Mouse (Mus musculus): ENCODE results near the gene Adamts17. TPM values are rescaled to one million over a fixed set of nuclear protein-coding genes. Genes with fewer than 3 reads are reported as not detected.

The Adamts17 gene
- 13.2 and 14.8 TPM in 2 replicates for polyA plus RNA-seq (2015; fragmentation: Nextera tagmentation; extraction: Ambion mirVana)

- Histone ChIP-seq H3K9me3 (no peaks in the 10 kb centered on the region), H3K4me3 (peak within 1 kb of the TSS; percentile 67), H3K4me1 (peaks cover 44% of the 10 kb centered on the region), H3K27me3 (peaks cover 10% of the 10 kb centered on the region), H3K4me2 (peak within 1 kb of the TSS; percentile 99), H3K36me3 (no peaks in the 10 kb centered on the region), H3K9ac (peak within 1 kb of the TSS; percentile 79), H3K27ac (peak within 1 kb of the TSS; percentile 70)
- WGBS: under 1% methylated on average over 30 of the region's 30 CpGs
- ATAC-seq (ENCODE audit: insufficient number of reproducible peaks, insufficient read depth, low FRiP score, low TSS enrichment, low read depth): peak; percentile 90
Observed at GRCm38 (mm10) chr7:66839463-66840007, at the start of gene Adamts17. Gene Adamts17 (plus strand): TSS chr7:66839735.

DNA sequence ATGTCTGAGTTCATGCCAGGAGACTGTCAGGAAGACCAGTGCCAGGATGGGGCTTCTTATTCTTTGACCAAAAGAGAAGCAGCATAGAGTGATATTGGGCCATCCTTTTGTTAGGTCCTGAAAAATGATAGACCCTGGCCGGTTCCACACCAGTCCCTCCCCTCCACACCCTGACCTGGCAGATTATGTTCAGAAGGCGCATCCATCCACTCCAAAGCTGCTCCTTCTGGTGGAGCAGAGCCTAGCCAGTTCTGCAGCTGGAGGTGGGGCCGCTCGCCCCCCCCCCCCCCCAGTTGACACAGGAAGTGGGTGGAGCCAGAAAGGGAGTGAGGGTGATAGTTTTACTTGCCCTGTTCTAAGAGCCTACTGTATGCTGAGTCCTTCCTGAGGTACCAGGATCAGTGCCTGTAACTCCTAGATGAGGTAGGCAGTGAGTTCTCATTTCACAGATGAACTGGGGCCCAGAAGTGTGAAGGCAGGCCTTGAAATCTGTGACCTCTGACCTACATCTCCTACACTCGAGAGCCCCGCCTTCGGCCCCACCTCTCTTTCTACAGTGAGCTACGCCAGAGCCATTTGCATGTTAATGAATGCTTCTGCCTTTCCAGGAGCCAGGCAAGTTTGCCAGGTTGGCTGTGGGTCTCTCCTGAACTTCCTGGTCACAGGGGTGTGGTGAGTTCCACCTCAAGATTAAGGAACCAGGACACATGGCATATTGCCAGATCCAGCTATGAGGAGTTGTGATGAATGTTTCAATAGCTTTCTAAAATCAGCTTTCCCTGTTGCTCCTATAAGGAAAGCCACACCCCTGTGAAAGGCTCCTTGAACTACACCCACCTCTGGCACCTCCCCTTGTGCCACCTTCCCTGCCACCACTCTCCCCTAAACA is 49.4 kb upstream of the Adamts17 start:
- 0 out of 2 replicates have a peak, but pooled peaks have one; percentile 32 for ATAC-seq (ENCODE audit: insufficient number of reproducible peaks, insufficient read depth, low FRiP score, low TSS enrichment, low read depth)
- no peak overlapping the region for H3K9ac ChIP-seq
- H3K27me3 ChIP-seq: no peaks in the 10 kb centered on the region
- H3K4me1 ChIP-seq: peaks cover 22% of the 10 kb centered on the region
- H3K4me3 ChIP-seq: no peak overlapping the region
- H3K36me3 ChIP-seq: no peaks in the 10 kb centered on the region
- WGBS: 25% methylated on average over 8 of the region's 8 CpGs
- no peaks in the 10 kb centered on the region for H3K9me3 ChIP-seq
- no peak overlapping the region for H3K4me2 ChIP-seq
- no peak overlapping the region for H3K27ac ChIP-seq

GRCm38 (mm10) chr7:66791022-66791421 is 48.5 kb upstream of the Adamts17 start:
- H3K4me3 ChIP-seq: no peak overlapping the region
- H3K4me2 ChIP-seq: no peak overlapping the region
- no peaks in the 10 kb centered on the region for H3K9me3 ChIP-seq
- no peak overlapping the region for H3K9ac ChIP-seq
- no peak overlapping the region for H3K27ac ChIP-seq
- H3K4me1 ChIP-seq: peaks cover 20% of the 10 kb centered on the region
- 95% methylated on average over 3 of the region's 3 CpGs for WGBS
- H3K27me3 ChIP-seq: no peaks in the 10 kb centered on the region
- no peak for ATAC-seq (ENCODE audit: insufficient number of reproducible peaks, insufficient read depth, low FRiP score, low TSS enrichment, low read depth)
- H3K36me3 ChIP-seq: no peaks in the 10 kb centered on the region

DNA sequence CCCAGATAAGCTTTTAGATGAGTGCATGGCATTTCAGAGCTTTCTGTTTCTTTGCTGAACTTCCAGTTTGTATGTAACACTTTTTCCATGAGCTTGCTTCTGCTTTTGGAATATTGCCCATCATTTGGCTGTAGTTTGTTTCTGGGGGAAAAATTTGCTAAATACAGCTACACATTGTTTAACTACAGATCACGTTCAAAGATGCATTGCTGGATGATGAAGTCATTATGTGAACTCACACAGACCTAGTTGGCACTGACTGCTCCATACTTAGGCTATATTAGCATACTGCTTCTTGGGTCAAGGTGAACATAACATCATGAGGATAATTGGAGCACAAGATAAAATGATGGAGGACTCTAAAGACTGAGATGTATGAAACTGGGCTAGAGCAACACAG is 42.6 kb upstream of the Adamts17 start:
- no peak for ATAC-seq (ENCODE audit: insufficient number of reproducible peaks, insufficient read depth, low FRiP score, low TSS enrichment, low read depth)

GRCm38 (mm10) chr7:66797345-66797744 is 42.2 kb upstream of the Adamts17 start:
- H3K9me3 ChIP-seq: no peaks in the 10 kb centered on the region
- H3K36me3 ChIP-seq: no peaks in the 10 kb centered on the region
- ATAC-seq (ENCODE audit: insufficient number of reproducible peaks, insufficient read depth, low FRiP score, low TSS enrichment, low read depth): no peak
- peaks cover 21% of the 10 kb centered on the region for H3K4me1 ChIP-seq
- no peak overlapping the region for H3K4me2 ChIP-seq
- no peaks in the 10 kb centered on the region for H3K27me3 ChIP-seq
- no peak overlapping the region for H3K4me3 ChIP-seq
- H3K27ac ChIP-seq: no peak overlapping the region
- whole genome bisulfite sequencing: 84% methylated on average over 1 of the region's 1 CpGs
- H3K9ac ChIP-seq: no peak overlapping the region

More for the DNA sequence above, 42.6 kb upstream of the Adamts17 start:
- no peak overlapping the region for H3K9ac ChIP-seq
- no peaks in the 10 kb centered on the region for H3K27me3 ChIP-seq
- 33% methylated on average over 1 of the region's 1 CpGs for WGBS
- no peak overlapping the region for H3K4me2 ChIP-seq
- H3K4me1 ChIP-seq: peaks cover 21% of the 10 kb centered on the region
- H3K4me3 ChIP-seq: no peak overlapping the region
- peak overlapping the region; percentile 55; the same call in 1 of the 2 replicates for H3K27ac ChIP-seq
- H3K9me3 ChIP-seq: no peaks in the 10 kb centered on the region
- no peaks in the 10 kb centered on the region for H3K36me3 ChIP-seq

DNA sequence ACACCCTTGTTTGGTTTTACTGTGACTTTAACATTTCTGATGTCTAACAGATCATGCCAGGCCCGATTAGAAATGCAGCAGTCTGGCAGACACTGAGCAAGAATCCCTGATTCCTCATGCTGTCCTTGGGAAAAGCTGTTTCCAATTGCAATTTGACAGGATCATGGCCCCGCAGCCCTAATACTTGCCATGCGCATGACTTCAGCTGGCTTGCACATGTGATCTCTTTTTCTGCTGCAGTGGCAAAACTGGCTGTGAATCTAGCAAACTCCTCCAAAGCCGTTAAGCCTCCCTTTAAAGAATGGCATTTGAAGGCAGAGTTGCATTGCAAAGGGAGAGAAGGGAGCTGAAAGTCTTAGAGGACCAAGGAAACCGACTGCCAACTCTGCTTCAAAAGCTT is 40.7 kb upstream of the Adamts17 start:
- Histone ChIP-seq H3K4me1 (peaks cover 21% of the 10 kb centered on the region), H3K27me3 (no peaks in the 10 kb centered on the region), H3K36me3 (no peaks in the 10 kb centered on the region), H3K4me3 (no peak overlapping the region), H3K9me3 (no peaks in the 10 kb centered on the region), H3K4me2 (no peak overlapping the region), H3K9ac (no peak overlapping the region), H3K27ac (0 out of 2 replicates have a peak overlapping the region, but pooled peaks have one; percentile 16)
- no peak for ATAC-seq (ENCODE audit: insufficient number of reproducible peaks, insufficient read depth, low FRiP score, low TSS enrichment, low read depth)
- WGBS: 16% methylated on average over 5 of the region's 5 CpGs

DNA sequence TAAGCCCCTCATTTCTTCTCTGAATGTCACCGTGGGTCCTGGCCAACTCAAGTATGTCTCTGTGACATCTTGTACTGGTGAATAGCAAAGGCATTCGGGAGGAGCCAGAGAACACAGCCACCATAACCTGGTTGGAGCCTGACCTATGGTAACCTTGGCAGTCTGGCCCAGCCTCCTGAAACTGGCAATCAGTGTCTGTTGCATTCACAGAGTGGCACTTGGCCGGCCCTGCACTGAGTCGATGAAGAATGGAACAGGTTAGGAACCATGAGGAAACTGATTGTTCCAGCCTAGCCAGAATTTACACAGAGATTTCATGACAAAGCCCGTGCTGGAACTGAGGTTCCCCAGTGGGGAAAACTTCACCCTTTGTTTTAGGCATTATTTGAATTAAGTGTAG is 38.8 kb upstream of the Adamts17 start:
- H3K36me3 ChIP-seq: no peaks in the 10 kb centered on the region
- H3K4me1 ChIP-seq: peaks cover 21% of the 10 kb centered on the region
- H3K27ac ChIP-seq: no peak overlapping the region
- ATAC-seq (ENCODE audit: insufficient number of reproducible peaks, insufficient read depth, low FRiP score, low TSS enrichment, low read depth): no peak
- no peak overlapping the region for H3K4me2 ChIP-seq
- 67% methylated on average over 5 of the region's 5 CpGs for WGBS
- H3K4me3 ChIP-seq: no peak overlapping the region
- H3K9me3 ChIP-seq: no peaks in the 10 kb centered on the region
- no peaks in the 10 kb centered on the region for H3K27me3 ChIP-seq
- H3K9ac ChIP-seq: no peak overlapping the region

DNA sequence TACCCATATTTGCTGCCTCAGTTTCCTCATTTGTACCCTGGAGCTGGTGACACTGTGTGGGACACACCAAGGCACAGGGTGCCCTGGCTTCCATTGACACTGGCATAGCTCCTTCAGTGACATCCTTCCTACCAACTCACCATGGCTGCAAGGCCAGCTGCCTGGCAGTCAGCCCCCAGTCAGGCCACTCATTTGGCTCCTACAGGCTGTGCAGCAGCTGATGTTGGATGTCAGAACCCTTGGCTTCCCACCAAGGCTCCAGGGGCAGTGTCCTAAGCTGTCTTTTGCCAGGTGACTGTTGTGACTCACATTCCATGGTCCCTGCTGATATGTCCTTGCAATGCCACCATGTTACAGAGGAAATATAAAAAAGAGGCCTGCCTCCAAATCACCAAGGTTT is 37.8 kb upstream of the Adamts17 start:
- H3K27ac ChIP-seq: no peak overlapping the region
- H3K27me3 ChIP-seq: no peaks in the 10 kb centered on the region
- peaks cover 18% of the 10 kb centered on the region for H3K4me1 ChIP-seq
- H3K4me3 ChIP-seq: no peak overlapping the region
- no peak overlapping the region for H3K9ac ChIP-seq
- H3K9me3 ChIP-seq: no peaks in the 10 kb centered on the region
- no peak overlapping the region for H3K4me2 ChIP-seq
- ATAC-seq (ENCODE audit: insufficient number of reproducible peaks, insufficient read depth, low FRiP score, low TSS enrichment, low read depth): no peak
- no peaks in the 10 kb centered on the region for H3K36me3 ChIP-seq

GRCm38 (mm10) chr7:66803798-66804197 is 35.7 kb upstream of the Adamts17 start:
- 55% methylated on average over 5 of the region's 5 CpGs for WGBS

DNA sequence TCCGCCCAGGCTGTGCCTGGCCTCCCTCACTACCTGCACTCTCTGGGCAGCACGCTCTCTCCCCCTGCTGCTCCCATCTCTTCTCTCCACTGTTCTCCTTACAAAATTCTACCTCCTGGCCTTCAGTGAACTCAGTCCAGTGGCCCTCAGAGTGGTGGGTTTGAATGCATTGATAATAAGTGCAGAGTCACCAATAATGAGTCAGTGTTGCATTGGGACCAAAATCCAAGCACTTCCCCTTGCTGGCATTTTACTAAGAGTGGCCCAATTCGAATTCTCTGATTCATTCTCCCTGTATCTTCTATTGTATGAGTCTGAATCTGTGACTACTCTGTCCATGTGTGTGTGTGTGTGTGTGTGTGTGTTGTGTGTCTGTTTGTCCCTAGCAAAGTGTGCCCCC is 32.7 kb upstream of the Adamts17 start:
- H3K9me3 ChIP-seq: no peaks in the 10 kb centered on the region
- WGBS: 66% methylated on average over 3 of the region's 3 CpGs
- no peaks in the 10 kb centered on the region for H3K27me3 ChIP-seq
- no peaks in the 10 kb centered on the region for H3K4me1 ChIP-seq
- H3K9ac ChIP-seq: no peak overlapping the region
- H3K4me2 ChIP-seq: no peak overlapping the region
- no peak overlapping the region for H3K27ac ChIP-seq
- no peak overlapping the region for H3K4me3 ChIP-seq
- H3K36me3 ChIP-seq: no peaks in the 10 kb centered on the region
- no peak for ATAC-seq (ENCODE audit: insufficient number of reproducible peaks, insufficient read depth, low FRiP score, low TSS enrichment, low read depth)

More at GRCm38 (mm10) chr7:66803798-66804197, 35.7 kb upstream of the Adamts17 start:
- peaks cover 11% of the 10 kb centered on the region for H3K4me1 ChIP-seq
- H3K27ac ChIP-seq: no peak overlapping the region
- H3K9ac ChIP-seq: no peak overlapping the region
- H3K9me3 ChIP-seq: no peaks in the 10 kb centered on the region
- no peak for ATAC-seq (ENCODE audit: insufficient number of reproducible peaks, insufficient read depth, low FRiP score, low TSS enrichment, low read depth)
- H3K36me3 ChIP-seq: no peaks in the 10 kb centered on the region
- no peak overlapping the region for H3K4me3 ChIP-seq
- no peak overlapping the region for H3K4me2 ChIP-seq
- no peaks in the 10 kb centered on the region for H3K27me3 ChIP-seq

GRCm38 (mm10) chr7:66810436-66810835 is 29.1 kb upstream of the Adamts17 start:
- H3K4me2 ChIP-seq: no peak overlapping the region
- H3K4me1 ChIP-seq: peaks cover 13% of the 10 kb centered on the region
- H3K9ac ChIP-seq: no peak overlapping the region
- 92% methylated on average over 7 of the region's 7 CpGs for WGBS
- ATAC-seq (ENCODE audit: insufficient number of reproducible peaks, insufficient read depth, low FRiP score, low TSS enrichment, low read depth): no peak
- no peak overlapping the region for H3K27ac ChIP-seq
- no peaks in the 10 kb centered on the region for H3K36me3 ChIP-seq
- H3K9me3 ChIP-seq: no peaks in the 10 kb centered on the region
- no peak overlapping the region for H3K4me3 ChIP-seq
- H3K27me3 ChIP-seq: no peaks in the 10 kb centered on the region

GRCm38 (mm10) chr7:66811294-66811693 is 28.2 kb upstream of the Adamts17 start:
- Histone ChIP-seq H3K4me1 (peaks cover 13% of the 10 kb centered on the region), H3K4me2 (no peak overlapping the region), H3K9ac (no peak overlapping the region), H3K9me3 (no peaks in the 10 kb centered on the region), H3K27ac (no peak overlapping the region), H3K36me3 (no peaks in the 10 kb centered on the region), H3K27me3 (no peaks in the 10 kb centered on the region), H3K4me3 (no peak overlapping the region)
- WGBS: 75% methylated on average over 1 of the region's 1 CpGs
- no peak for ATAC-seq (ENCODE audit: insufficient number of reproducible peaks, insufficient read depth, low FRiP score, low TSS enrichment, low read depth)
